Mouse (Mus musculus): ENCODE measurements around the gene Hoxa13.

The Hoxa13 gene

GRCm38 (mm10) chr6:52252016-52252774 lies 8.5 kb downstream of the Hoxa13 start:
- DNase-seq (ENCODE audit: low spot score in 2 of 2), result no peak

- no peak for DNase-seq (ENCODE audit: low spot score in 2 of 2)
These were observed 9.4 kb downstream of the Hoxa13 start for GRCm38 (mm10) chr6:52251177-52251879.

- DNase-seq (ENCODE audit: low spot score in 2 of 2), result no peak
These were observed 10.9 kb downstream of the Hoxa13 start for GRCm38 (mm10) chr6:52249826-52250225.

- no peak for DNase-seq (ENCODE audit: low spot score in 2 of 2)
These were observed 11.3 kb downstream of the Hoxa13 start for GRCm38 (mm10) chr6:52249415-52249738.

GRCm38 (mm10) chr6:52248638-52249414 lies 11.9 kb downstream of the Hoxa13 start:
- DNase-seq (ENCODE audit: low spot score in 2 of 2), result no peak

GRCm38 (mm10) chr6:52247766-52248637 lies 12.7 kb downstream of the Hoxa13 start:
- DNase-seq (ENCODE audit: low spot score in 2 of 2), result no peak

GRCm38 (mm10) chr6:52246916-52247315 lies 13.8 kb downstream of the Hoxa13 start:
- no peak for DNase-seq (ENCODE audit: low spot score in 2 of 2)

GRCm38 (mm10) chr6:52246403-52246803 lies 14.3 kb downstream of the Hoxa13 start:
- DNase-seq (ENCODE audit: low spot score in 2 of 2), result no peak

GRCm38 (mm10) chr6:52245757-52246142 lies 14.9 kb downstream of the Hoxa13 start, which contains the start of gene Hoxa11:
Gene Hoxa11 (minus strand): TSS chr6:52245810.
- DNase-seq (ENCODE audit: low spot score in 2 of 2), result no peak

GRCm38 (mm10) chr6:52245040-52245756 lies 15.5 kb downstream of the Hoxa13 start:
- no peak for DNase-seq (ENCODE audit: low spot score in 2 of 2)

- no peak for DNase-seq (ENCODE audit: low spot score in 2 of 2)
These were observed 16.1 kb downstream of the Hoxa13 start for GRCm38 (mm10) chr6:52244471-52245039.

- no peak for DNase-seq (ENCODE audit: low spot score in 2 of 2)
These were observed 17.0 kb downstream of the Hoxa13 start for GRCm38 (mm10) chr6:52243681-52244121.

GRCm38 (mm10) chr6:52242801-52243332 lies 17.8 kb downstream of the Hoxa13 start:
- DNase-seq (ENCODE audit: low spot score in 2 of 2), result no peak

GRCm38 (mm10) chr6:52241001-52241621 lies 19.6 kb downstream of the Hoxa13 start:
- DNase-seq (ENCODE audit: low spot score in 2 of 2), result no peak

- DNase-seq (ENCODE audit: low spot score in 2 of 2), result no peak
These were observed 20.2 kb downstream of the Hoxa13 start, which contains the start of gene Hoxa10 for GRCm38 (mm10) chr6:52240389-52241000. Gene Hoxa10 (minus strand): TSS chr6:52240854.

- no peak for DNase-seq (ENCODE audit: low spot score in 2 of 2)
These were observed 20.9 kb downstream of the Hoxa13 start for GRCm38 (mm10) chr6:52239625-52240388.

GRCm38 (mm10) chr6:52238976-52239375 lies 21.7 kb downstream of the Hoxa13 start:
- DNase-seq (ENCODE audit: low spot score in 2 of 2), result no peak

- no peak for DNase-seq (ENCODE audit: low spot score in 2 of 2)
These were observed 22.5 kb downstream of the Hoxa13 start for GRCm38 (mm10) chr6:52238155-52238545.
